Mouse (Mus musculus): Measurements from ENCODE around the gene B4galt1. TPM values are rescaled to one million over a fixed set of nuclear protein-coding genes. Genes with fewer than 3 reads are reported as not detected.

The B4galt1 gene
- polyA plus RNA-seq, 1 experiment from 2014 or later: 60.6 TPM

DNA sequence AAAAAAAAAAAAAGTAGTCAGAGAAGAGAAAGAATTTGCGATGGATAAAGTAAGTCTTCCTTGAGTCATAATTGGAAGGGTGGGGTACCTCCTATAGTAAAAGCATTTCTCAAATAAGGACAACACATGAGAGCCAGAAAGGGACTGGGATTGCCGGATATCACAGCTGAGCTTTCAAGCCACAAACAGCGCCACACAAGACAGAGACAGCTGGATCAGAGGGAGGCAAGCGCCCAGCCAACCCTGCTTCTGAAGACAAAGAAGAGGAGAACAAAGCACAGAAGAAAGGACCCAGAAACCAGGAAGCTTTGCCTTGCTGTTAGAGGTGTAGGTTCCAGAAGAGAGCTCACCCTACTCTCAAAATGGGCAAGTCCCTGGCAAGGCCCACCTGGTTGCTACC lies 67.2 kb downstream of the B4galt1 start:
- Histone ChIP-seq H3K9ac (ENCODE audit: low read length) (no peak overlapping the region), H3K36me3 (ENCODE audit: control insufficient read depth, insufficient read depth, low read length) (no peaks in the 10 kb centered on the region), H3K4me1 (ENCODE audit: control insufficient read depth in 2 of 2, insufficient read depth in 2 of 2, low read length in 2 of 2) (peaks cover 7 to 10% of the 10 kb centered on the region in 2 experiments), H3K27ac (replicated peaks in 1 of 2; ENCODE audit: control insufficient read depth in 1 of 2, insufficient read depth in 1 of 2, low read depth in 2 of 2, low read length in 2 of 2) (no peak overlapping the region), H3K4me2 (ENCODE audit: low read length) (no peak overlapping the region), H3K4me3 (ENCODE audit: control insufficient read depth in 1 of 2, insufficient read depth in 1 of 2, low read depth in 1 of 2, low read length in 2 of 2) (no peak overlapping the region), H3K9me3 (ENCODE audit: control insufficient read depth, low read length) (no peaks in the 10 kb centered on the region), H3K27me3 (ENCODE audit: control insufficient read depth, insufficient read depth, low read length) (no peaks in the 10 kb centered on the region)
- WGBS: 83% methylated on average over 4 of the region's 4 CpGs
- no peak for ATAC-seq (ENCODE audit: insufficient number of reproducible peaks, insufficient read depth, low FRiP score, low read depth)

- Histone ChIP-seq H3K36me3 (ENCODE audit: control insufficient read depth, insufficient read depth, low read length) (no peaks in the 10 kb centered on the region), H3K27me3 (ENCODE audit: control insufficient read depth, insufficient read depth, low read length) (no peaks in the 10 kb centered on the region), H3K4me1 (ENCODE audit: control insufficient read depth in 2 of 2, insufficient read depth in 2 of 2, low read length in 2 of 2) (peaks cover 10 to 13% of the 10 kb centered on the region in 2 experiments), H3K9me3 (ENCODE audit: control insufficient read depth, low read length) (no peaks in the 10 kb centered on the region), H3K27ac (replicated peaks in 1 of 2; ENCODE audit: control insufficient read depth in 1 of 2, insufficient read depth in 1 of 2, low read depth in 2 of 2, low read length in 2 of 2) (no peak overlapping the region), H3K4me2 (ENCODE audit: low read length) (no peak overlapping the region), H3K4me3 (ENCODE audit: control insufficient read depth in 1 of 2, insufficient read depth in 1 of 2, low read depth in 1 of 2, low read length in 2 of 2) (no peak overlapping the region), H3K9ac (ENCODE audit: low read length) (no peak overlapping the region)
- no peak; the same call in 1 of the 2 replicates for ATAC-seq (ENCODE audit: insufficient number of reproducible peaks, insufficient read depth, low FRiP score, low read depth)
- 71% methylated on average over 9 of the region's 9 CpGs for WGBS
These were observed 68.1 kb downstream of the B4galt1 start for GRCm38 (mm10) chr4:40785620-40786166.

DNA sequence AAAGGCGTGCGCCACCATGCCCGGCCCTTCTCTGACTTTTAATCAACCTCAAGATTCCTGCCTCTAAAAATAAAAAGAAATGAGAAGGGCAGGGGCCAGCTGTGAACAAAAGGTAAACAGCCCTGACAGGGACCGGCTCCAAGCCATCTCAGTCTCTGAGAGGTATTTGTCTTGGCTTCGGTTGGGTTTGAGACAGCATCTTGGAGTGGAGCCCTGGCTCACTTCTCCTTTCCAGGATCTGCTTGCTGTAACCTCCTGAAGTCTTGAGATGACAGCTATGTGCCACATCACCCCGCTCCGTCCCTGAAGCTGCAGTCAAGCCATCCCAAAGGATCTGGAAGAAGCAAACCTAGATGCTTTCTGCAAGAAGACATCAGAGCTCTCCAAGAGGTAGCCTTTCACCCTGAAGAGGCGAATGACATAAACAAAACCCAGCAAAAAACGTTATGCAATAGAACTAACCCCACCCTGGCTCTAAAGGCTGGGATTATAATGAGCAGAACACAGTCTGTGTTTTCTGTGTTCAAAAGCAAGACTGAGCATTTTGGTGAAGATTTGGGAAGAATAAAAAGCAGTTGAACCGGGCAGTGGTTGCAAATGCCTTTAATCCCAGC lies 69.1 kb downstream of the B4galt1 start:
- Histone ChIP-seq H3K27me3 (ENCODE audit: control insufficient read depth, insufficient read depth, low read length) (no peaks in the 10 kb centered on the region), H3K27ac (replicated peaks in 1 of 2; ENCODE audit: control insufficient read depth in 1 of 2, insufficient read depth in 1 of 2, low read depth in 2 of 2, low read length in 2 of 2) (no peak overlapping the region), H3K4me1 (ENCODE audit: control insufficient read depth in 2 of 2, insufficient read depth in 2 of 2, low read length in 2 of 2) (peaks cover 10 to 13% of the 10 kb centered on the region in 2 experiments), H3K4me2 (ENCODE audit: low read length) (no peak overlapping the region), H3K36me3 (ENCODE audit: control insufficient read depth, insufficient read depth, low read length) (no peaks in the 10 kb centered on the region), H3K9me3 (ENCODE audit: control insufficient read depth, low read length) (no peaks in the 10 kb centered on the region), H3K4me3 (ENCODE audit: control insufficient read depth in 1 of 2, insufficient read depth in 1 of 2, low read depth in 1 of 2, low read length in 2 of 2) (no peak overlapping the region), H3K9ac (ENCODE audit: low read length) (no peak overlapping the region)
- no peak for ATAC-seq (ENCODE audit: insufficient number of reproducible peaks, insufficient read depth, low FRiP score, low read depth)
- 63% methylated on average over 10 of the region's 10 CpGs for WGBS

DNA sequence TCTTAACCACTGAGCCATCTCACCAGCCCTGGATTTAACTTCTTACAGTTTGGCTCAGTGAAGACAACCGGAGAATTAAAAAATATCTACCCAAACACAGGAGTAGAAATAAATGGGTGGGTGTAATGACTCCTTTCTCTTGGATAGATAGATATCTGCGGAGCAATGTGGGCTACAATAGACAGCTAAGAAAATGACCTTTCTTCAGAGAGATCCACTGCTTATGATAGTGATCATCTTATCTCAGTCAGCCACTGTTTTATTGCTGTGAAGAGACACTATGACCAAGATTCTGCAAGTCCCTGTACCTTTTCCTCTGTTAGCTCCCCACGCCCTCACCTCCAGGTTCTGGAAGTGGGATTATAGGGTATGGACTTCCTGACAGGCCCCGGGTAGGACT lies 70.8 kb downstream of the B4galt1 start:
- Histone ChIP-seq H3K9ac (ENCODE audit: low read length) (no peak overlapping the region), H3K27ac (replicated peaks in 1 of 2; ENCODE audit: control insufficient read depth in 1 of 2, insufficient read depth in 1 of 2, low read depth in 2 of 2, low read length in 2 of 2) (no peak overlapping the region), H3K9me3 (ENCODE audit: control insufficient read depth, low read length) (no peaks in the 10 kb centered on the region), H3K4me2 (ENCODE audit: low read length) (no peak overlapping the region), H3K27me3 (ENCODE audit: control insufficient read depth, insufficient read depth, low read length) (no peaks in the 10 kb centered on the region), H3K4me1 (ENCODE audit: control insufficient read depth in 2 of 2, insufficient read depth in 2 of 2, low read length in 2 of 2) (peaks cover 10 to 13% of the 10 kb centered on the region in 2 experiments), H3K4me3 (ENCODE audit: control insufficient read depth in 1 of 2, insufficient read depth in 1 of 2, low read depth in 1 of 2, low read length in 2 of 2) (no peak overlapping the region), H3K36me3 (ENCODE audit: control insufficient read depth, insufficient read depth, low read length) (no peaks in the 10 kb centered on the region)
- WGBS: 85% methylated on average over 4 of the region's 4 CpGs
- ATAC-seq (ENCODE audit: insufficient number of reproducible peaks, insufficient read depth, low FRiP score, low read depth): no peak

DNA sequence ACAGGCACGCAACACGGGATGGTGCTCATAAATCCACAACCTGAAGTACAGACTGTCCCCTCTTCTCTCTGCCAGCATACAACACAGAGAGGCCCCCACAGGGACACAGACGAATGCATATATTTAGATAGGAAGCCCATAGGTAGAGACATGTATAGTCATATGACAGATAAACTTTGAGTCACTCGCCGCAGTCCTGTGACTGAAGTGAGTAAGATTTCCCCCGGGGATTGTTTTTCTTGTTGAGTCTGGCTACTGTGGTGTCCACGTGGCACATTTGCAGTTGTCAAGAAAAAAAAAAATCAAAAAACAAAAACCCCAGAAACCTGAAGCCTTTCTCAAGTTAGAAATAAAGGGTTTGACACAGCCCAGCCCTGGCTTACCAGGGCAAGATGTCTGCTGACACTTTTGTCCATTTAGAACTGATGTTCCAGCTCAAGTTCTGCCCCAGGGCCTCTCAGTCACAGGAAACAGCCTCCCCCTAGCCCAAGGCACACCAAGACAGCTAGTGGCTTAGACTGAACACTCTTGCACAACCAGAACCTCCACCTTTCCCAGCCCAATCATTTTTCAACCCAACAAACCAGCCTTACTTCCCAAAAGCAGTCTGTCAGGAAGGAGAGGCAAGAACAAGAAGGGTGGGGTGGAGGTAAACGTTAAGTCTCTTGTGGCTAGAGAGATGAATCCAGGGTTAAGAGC lies 71.9 kb downstream of the B4galt1 start:
- no peak for ATAC-seq (ENCODE audit: insufficient number of reproducible peaks, insufficient read depth, low FRiP score, low read depth)
- no peaks in the 10 kb centered on the region for H3K9me3 ChIP-seq (ENCODE audit: control insufficient read depth, low read length)
- H3K4me1 ChIP-seq (ENCODE audit: control insufficient read depth in 2 of 2, insufficient read depth in 2 of 2, low read length in 2 of 2): peaks cover 10 to 13% of the 10 kb centered on the region in 2 experiments
- no peak overlapping the region for H3K4me2 ChIP-seq (ENCODE audit: low read length)
- H3K27ac ChIP-seq (replicated peaks in 1 of 2; ENCODE audit: control insufficient read depth in 1 of 2, insufficient read depth in 1 of 2, low read depth in 2 of 2, low read length in 2 of 2): peak overlapping the region; percentile 4 to 38; a peak in 3 of 4 replicates
- H3K36me3 ChIP-seq (ENCODE audit: control insufficient read depth, insufficient read depth, low read length): no peaks in the 10 kb centered on the region
- H3K27me3 ChIP-seq (ENCODE audit: control insufficient read depth, insufficient read depth, low read length): no peaks in the 10 kb centered on the region
- WGBS: 35% methylated on average over 8 of the region's 8 CpGs
- H3K4me3 ChIP-seq (ENCODE audit: control insufficient read depth in 1 of 2, insufficient read depth in 1 of 2, low read depth in 1 of 2, low read length in 2 of 2): no peak overlapping the region
- H3K9ac ChIP-seq (ENCODE audit: low read length): 0 out of 2 replicates have a peak overlapping the region, but pooled peaks have one; percentile 27

- no peaks in the 10 kb centered on the region for H3K9me3 ChIP-seq (ENCODE audit: control insufficient read depth, low read length)
- H3K9ac ChIP-seq (ENCODE audit: low read length): no peak overlapping the region
- H3K36me3 ChIP-seq (ENCODE audit: control insufficient read depth, insufficient read depth, low read length): no peaks in the 10 kb centered on the region
- peak overlapping the region in 1 of 2 experiments; percentile 29; a peak in 2 of 4 replicates for H3K27ac ChIP-seq (replicated peaks in 1 of 2; ENCODE audit: control insufficient read depth in 1 of 2, insufficient read depth in 1 of 2, low read depth in 2 of 2, low read length in 2 of 2)
- peaks cover 10 to 13% of the 10 kb centered on the region in 2 experiments for H3K4me1 ChIP-seq (ENCODE audit: control insufficient read depth in 2 of 2, insufficient read depth in 2 of 2, low read length in 2 of 2)
- no peak for ATAC-seq (ENCODE audit: insufficient number of reproducible peaks, insufficient read depth, low FRiP score, low read depth)
- no peaks in the 10 kb centered on the region for H3K27me3 ChIP-seq (ENCODE audit: control insufficient read depth, insufficient read depth, low read length)
- no peak overlapping the region for H3K4me2 ChIP-seq (ENCODE audit: low read length)
- no peak overlapping the region for H3K4me3 ChIP-seq (ENCODE audit: control insufficient read depth in 1 of 2, insufficient read depth in 1 of 2, low read depth in 1 of 2, low read length in 2 of 2)
- WGBS: 9% methylated on average over 3 of the region's 3 CpGs
These were observed 72.7 kb downstream of the B4galt1 start for GRCm38 (mm10) chr4:40781143-40781542.

DNA sequence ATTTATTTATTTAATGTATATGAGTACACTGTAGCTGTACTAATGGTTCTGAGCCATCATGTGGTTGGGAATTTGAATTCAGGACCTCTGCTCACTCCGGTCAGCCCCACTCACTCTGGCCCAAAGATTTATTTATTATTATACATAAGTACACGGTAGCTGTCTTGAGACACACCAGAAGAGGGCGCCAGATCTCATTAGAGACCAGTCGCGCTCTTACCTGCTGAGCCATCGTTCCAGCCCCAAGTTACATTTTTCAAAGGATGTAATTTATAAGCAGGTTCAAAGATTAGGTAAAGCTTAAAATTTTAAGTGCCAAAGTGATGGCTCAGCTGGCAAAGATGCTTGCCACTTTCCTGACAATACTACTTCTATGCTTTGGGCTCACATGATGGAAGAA lies 75.1 kb downstream of the B4galt1 start:
- H3K9me3 ChIP-seq (ENCODE audit: control insufficient read depth, low read length): no peaks in the 10 kb centered on the region
- ATAC-seq (ENCODE audit: insufficient number of reproducible peaks, insufficient read depth, low FRiP score, low read depth): no peak
- H3K27ac ChIP-seq (replicated peaks in 1 of 2; ENCODE audit: control insufficient read depth in 1 of 2, insufficient read depth in 1 of 2, low read depth in 2 of 2, low read length in 2 of 2): no peak overlapping the region
- H3K27me3 ChIP-seq (ENCODE audit: control insufficient read depth, insufficient read depth, low read length): no peaks in the 10 kb centered on the region
- no peak overlapping the region for H3K9ac ChIP-seq (ENCODE audit: low read length)
- H3K4me1 ChIP-seq (ENCODE audit: control insufficient read depth in 2 of 2, insufficient read depth in 2 of 2, low read length in 2 of 2): peaks cover 15 to 18% of the 10 kb centered on the region in 2 experiments
- H3K36me3 ChIP-seq (ENCODE audit: control insufficient read depth, insufficient read depth, low read length): no peaks in the 10 kb centered on the region
- H3K4me2 ChIP-seq (ENCODE audit: low read length): no peak overlapping the region
- 80% methylated on average over 6 of the region's 6 CpGs for WGBS
- H3K4me3 ChIP-seq (ENCODE audit: control insufficient read depth in 1 of 2, insufficient read depth in 1 of 2, low read depth in 1 of 2, low read length in 2 of 2): no peak overlapping the region

Data from heart, embryonic 14.5 days (tissue).